Mouse (Mus musculus) hindbrain, embryonic 12.5 days (tissue): Measurements from ENCODE around the gene Prkcd. TPM values are rescaled to one million over a fixed set of nuclear protein-coding genes. Genes with fewer than 3 reads are reported as not detected.

ENCODE experiments used
- ATAC-seq: fragments of 200-750 bp; cut with Nextera tagmentation; 2 replicates; pipeline ENCODE4 v1.8.0; 2017; ENCODE audit warnings: moderate TSS enrichment; ENCODE audit not compliant: low FRiP score
- H3K27ac ChIP-seq: fragments of 300-500 bp; sonication (generic); 2 replicates; pipeline ENCODE4 v1.5.1; 2016; ENCODE audit warnings: mild to moderate bottlenecking
- H3K27me3 ChIP-seq: fragments of 300-500 bp; sonication (generic); 2 replicates; pipeline ENCODE4 v1.6.1; 2016; ENCODE audit warnings: mild to moderate bottlenecking
- H3K36me3 ChIP-seq: fragments of 300-500 bp; sonication (generic); 2 replicates; pipeline ENCODE4 v1.6.1; 2016; ENCODE audit warnings: mild to moderate bottlenecking
- H3K4me1 ChIP-seq: fragments of 300-500 bp; sonication (generic); 2 replicates; pipeline ENCODE4 v1.6.1; 2016
- H3K4me2 ChIP-seq: fragments of 300-500 bp; sonication (generic); replicated peaks from 2 replicates; pipeline ENCODE4 v1.6.1; 2016; ENCODE audit warnings: mild to moderate bottlenecking
- H3K4me3 ChIP-seq: fragments of 300-500 bp; sonication (generic); 2 replicates; pipeline ENCODE4 v1.5.1; 2016; ENCODE audit warnings: mild to moderate bottlenecking
- H3K9ac ChIP-seq: fragments of 300-500 bp; sonication (generic); 2 replicates; pipeline ENCODE4 v1.6.1; 2016; ENCODE audit warnings: mild to moderate bottlenecking, moderate library complexity
- H3K9me3 ChIP-seq: fragments of 300-500 bp; sonication (generic); replicated peaks from 2 replicates; pipeline ENCODE4 v1.6.1; 2016; ENCODE audit warnings: mild to moderate bottlenecking
- WGBS: fragments of 180-500 bp; shearing (Covaris S2); methylation state at CpG from one replicate; pipeline ENCODE4 v1.1.7; 2016; 5-methylcytosine and 5-hydroxymethylcytosine counted together
- polyA plus RNA-seq: library from polyadenylated mRNA; unstranded; fragments of >200 nt; fragmentation: Nextera tagmentation; extraction: Ambion mirVana; gene quantifications from 2 replicates; pipeline ENCODE4 v1.2.1, GENCODE M21; 2016

The Prkcd gene
- polyA plus RNA-seq, 1 experiment from 2014 or later: 44.2 TPM

DNA sequence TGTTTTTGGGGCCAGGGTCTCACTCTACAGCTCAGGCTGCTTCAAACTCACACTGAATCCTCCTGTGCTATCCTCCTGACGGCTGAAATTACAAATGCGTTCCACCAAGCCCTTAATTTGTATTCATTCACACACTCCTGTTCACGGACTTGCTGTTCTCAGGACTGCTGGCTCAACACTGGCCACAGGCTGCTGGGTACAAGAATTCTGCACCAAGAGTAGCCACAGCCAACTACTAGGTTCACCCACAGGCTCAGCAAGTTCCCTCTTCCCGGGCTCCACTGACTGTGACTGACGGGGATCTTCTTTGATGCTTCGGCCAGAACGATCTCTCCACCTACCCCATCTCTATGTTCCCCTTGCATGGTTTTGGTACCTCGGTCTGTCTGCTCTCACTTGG lies 23.7 kb upstream of the Prkcd start:
- Histone ChIP-seq H3K4me2 (no peak overlapping the region), H3K4me1 (peaks cover 6% of the 10 kb centered on the region), H3K4me3 (no peak overlapping the region), H3K27ac (no peak overlapping the region), H3K9ac (no peak overlapping the region), H3K9me3 (no peaks in the 10 kb centered on the region), H3K27me3 (no peaks in the 10 kb centered on the region), H3K36me3 (no peaks in the 10 kb centered on the region)
- ATAC-seq: no peak
- 78% methylated on average over 8 of the region's 8 CpGs for WGBS

DNA sequence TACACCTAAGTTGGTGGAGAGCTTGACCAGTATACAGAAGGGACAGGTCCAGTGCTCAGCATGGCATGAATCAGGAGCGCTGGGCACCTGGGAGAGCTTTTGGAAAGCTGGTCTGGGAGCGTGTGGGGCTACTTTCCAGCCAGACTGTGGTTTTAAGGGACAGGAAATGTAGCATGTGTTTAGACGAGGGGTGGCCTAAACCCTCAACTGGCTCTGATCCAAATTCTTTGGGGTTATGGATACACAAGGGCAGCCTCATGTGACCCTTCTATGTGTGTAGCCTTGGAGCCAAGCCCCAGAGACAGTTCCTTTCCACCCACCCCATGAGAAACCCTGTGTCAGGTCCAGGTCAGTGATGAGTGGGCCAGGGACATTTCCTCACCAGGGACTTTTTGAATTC lies 22.5 kb upstream of the Prkcd start:
- ATAC-seq: no peak
- no peaks in the 10 kb centered on the region for H3K9me3 ChIP-seq
- no peak overlapping the region for H3K9ac ChIP-seq
- H3K4me2 ChIP-seq: no peak overlapping the region
- H3K4me3 ChIP-seq: no peak overlapping the region
- H3K36me3 ChIP-seq: no peaks in the 10 kb centered on the region
- WGBS: 57% methylated on average over 3 of the region's 3 CpGs
- no peak overlapping the region for H3K27ac ChIP-seq
- H3K27me3 ChIP-seq: no peaks in the 10 kb centered on the region
- H3K4me1 ChIP-seq: peaks cover 5% of the 10 kb centered on the region; the same call in 1 of the 2 replicates

DNA sequence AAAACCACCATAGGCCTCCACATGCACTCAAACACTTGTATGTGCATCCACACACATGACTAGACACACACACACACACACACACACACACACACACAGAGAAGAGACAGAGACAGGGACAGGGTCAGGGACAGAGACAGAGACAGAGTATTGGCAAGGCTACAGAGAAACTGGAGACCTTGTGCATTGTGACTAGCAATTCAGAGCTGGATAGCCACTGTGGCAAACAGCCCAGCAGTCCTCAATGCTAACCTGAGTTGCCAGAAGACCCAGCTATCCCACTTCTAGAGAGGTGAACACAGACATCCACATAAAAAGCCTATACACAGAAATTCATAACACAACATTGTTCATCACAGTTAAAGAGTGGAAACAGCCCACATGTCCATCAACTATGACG lies 20.5 kb upstream of the Prkcd start:
- ATAC-seq: no peak

DNA sequence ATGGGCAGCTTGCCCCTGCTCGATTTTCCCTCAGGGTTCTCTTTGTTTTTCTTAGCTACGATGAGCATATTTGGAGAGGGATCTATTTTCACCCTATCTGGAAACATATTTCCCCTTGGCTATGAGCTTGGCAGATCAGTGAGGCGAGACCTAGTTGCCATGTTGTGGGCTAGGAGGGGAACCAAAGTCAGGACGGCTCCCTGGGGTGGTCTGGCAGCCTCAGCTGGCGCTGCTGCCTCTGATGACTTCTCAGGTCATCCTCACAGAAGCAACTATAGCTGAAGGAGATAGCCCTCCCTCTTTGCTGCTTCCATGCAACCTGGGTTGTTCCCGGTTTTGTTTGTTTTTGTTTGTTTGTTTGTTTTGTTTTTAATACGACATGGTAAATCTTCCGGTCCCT lies 19.1 kb upstream of the Prkcd start:
- Histone ChIP-seq H3K4me2 (no peak overlapping the region), H3K27ac (no peak overlapping the region), H3K4me1 (peaks cover 5% of the 10 kb centered on the region; the same call in 1 of the 2 replicates), H3K9ac (no peak overlapping the region), H3K9me3 (no peaks in the 10 kb centered on the region), H3K27me3 (no peaks in the 10 kb centered on the region), H3K36me3 (no peaks in the 10 kb centered on the region), H3K4me3 (no peak overlapping the region)
- WGBS: 65% methylated on average over 8 of the region's 8 CpGs
- ATAC-seq: no peak

More for the DNA sequence above, 20.5 kb upstream of the Prkcd start:
- Histone ChIP-seq H3K9ac (no peak overlapping the region), H3K27ac (no peak overlapping the region), H3K4me2 (no peak overlapping the region), H3K4me1 (peaks cover 5% of the 10 kb centered on the region; the same call in 1 of the 2 replicates), H3K36me3 (no peaks in the 10 kb centered on the region), H3K9me3 (no peaks in the 10 kb centered on the region), H3K4me3 (no peak overlapping the region), H3K27me3 (no peaks in the 10 kb centered on the region)
- WGBS: 80% methylated on average over 1 of the region's 1 CpGs

DNA sequence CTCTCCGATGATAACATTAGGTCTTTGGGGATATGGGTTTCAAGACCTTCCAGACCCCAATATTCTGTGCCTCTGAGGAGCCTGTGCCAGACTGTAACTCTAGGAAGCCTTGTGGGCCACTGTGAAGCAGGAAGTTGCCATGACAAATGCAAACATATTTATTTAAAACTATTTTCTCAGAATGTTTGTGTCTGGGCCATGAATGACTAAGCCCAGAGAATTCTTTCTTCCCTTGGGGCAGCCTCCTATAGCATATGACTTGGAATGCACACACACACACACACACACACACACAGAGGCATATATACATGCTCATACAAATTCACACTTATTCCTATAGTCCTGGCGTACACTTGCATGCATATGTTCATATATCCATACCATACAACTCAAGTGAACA lies 18.0 kb upstream of the Prkcd start:
- Histone ChIP-seq H3K9ac (no peak overlapping the region), H3K4me2 (no peak overlapping the region), H3K36me3 (no peaks in the 10 kb centered on the region), H3K9me3 (no peaks in the 10 kb centered on the region), H3K27me3 (no peaks in the 10 kb centered on the region), H3K4me1 (peaks cover 5% of the 10 kb centered on the region; the same call in 1 of the 2 replicates), H3K4me3 (no peak overlapping the region), H3K27ac (no peak overlapping the region)
- 85% methylated on average over 2 of the region's 2 CpGs for WGBS
- no peak for ATAC-seq

DNA sequence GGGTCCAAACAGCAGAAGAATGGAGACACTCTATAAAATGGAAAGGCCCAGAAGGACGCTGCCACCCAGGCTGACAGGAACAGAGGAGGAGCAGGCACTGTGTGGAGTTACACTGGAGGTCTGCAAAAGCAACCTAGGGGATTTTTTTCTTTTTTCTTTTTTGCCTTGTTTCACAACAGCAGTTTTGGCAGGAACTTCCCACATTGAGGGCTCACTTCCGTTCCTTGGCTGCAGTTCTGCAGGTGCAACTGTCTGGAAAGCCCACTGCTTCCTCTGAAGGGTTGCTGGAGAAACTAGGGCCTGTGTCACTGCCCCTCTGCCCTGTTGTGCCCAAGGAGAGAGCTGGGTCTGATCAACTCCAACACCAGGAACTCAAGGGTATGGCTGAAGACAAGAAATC lies 15.7 kb upstream of the Prkcd start:
- H3K27me3 ChIP-seq: no peaks in the 10 kb centered on the region
- no peak for ATAC-seq
- WGBS: 83% methylated on average over 2 of the region's 2 CpGs

DNA sequence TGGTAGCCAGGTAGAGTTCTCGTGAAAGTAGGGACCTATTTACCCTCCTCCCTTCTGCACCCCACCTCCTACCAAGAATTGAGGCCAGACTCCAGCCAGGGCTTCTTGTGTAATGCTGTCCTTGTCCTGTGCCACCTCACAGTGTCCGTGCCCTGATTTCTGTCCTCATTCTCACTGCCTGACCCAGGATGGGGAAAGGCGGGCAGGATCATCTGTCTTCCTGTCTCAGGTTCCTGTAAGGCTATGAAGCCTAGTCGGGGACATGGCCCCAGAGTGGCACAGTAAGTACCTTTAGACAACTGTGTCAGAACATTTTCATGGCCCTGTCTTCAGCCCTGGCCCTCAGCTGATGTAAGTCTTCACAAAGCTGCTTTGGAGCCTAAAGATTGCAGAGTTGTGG lies 12.7 kb upstream of the Prkcd start:
- Histone ChIP-seq H3K4me1 (peaks cover 3% of the 10 kb centered on the region; the same call in 1 of the 2 replicates), H3K36me3 (no peaks in the 10 kb centered on the region), H3K9me3 (no peaks in the 10 kb centered on the region), H3K9ac (no peak overlapping the region), H3K4me3 (no peak overlapping the region), H3K27me3 (no peaks in the 10 kb centered on the region), H3K4me2 (no peak overlapping the region), H3K27ac (no peak overlapping the region)
- ATAC-seq: no peak
- 77% methylated on average over 4 of the region's 4 CpGs for WGBS

More for the DNA sequence above, 15.7 kb upstream of the Prkcd start:
- Histone ChIP-seq H3K4me2 (no peak overlapping the region), H3K4me3 (no peak overlapping the region), H3K36me3 (no peaks in the 10 kb centered on the region), H3K9ac (no peak overlapping the region), H3K4me1 (peaks cover 5% of the 10 kb centered on the region; the same call in 1 of the 2 replicates), H3K27ac (no peak overlapping the region), H3K9me3 (no peaks in the 10 kb centered on the region)

DNA sequence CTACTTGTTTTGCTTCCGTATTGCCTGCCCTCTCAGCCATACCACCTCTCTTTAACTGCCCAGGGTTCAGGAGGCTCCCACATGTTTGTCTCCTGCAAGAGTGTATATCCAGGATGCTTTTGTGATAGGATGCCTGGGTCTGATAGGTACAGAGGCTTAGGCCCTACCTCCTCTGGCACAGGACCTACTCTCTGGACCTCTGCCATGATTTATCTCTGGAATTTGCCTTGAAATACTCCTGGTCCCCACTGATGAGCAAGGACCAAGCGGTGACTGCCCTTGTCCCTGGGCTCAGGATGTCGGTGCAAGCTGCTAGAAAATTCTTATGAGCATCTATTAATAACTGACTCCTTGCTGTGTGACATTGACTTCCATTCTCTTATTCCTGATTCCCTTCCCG lies 12.0 kb upstream of the Prkcd start:
- no peaks in the 10 kb centered on the region for H3K9me3 ChIP-seq
- H3K4me1 ChIP-seq: peaks cover 3% of the 10 kb centered on the region; the same call in 1 of the 2 replicates
- no peaks in the 10 kb centered on the region for H3K27me3 ChIP-seq
- no peak overlapping the region for H3K4me3 ChIP-seq
- ATAC-seq: no peak
- no peaks in the 10 kb centered on the region for H3K36me3 ChIP-seq
- H3K4me2 ChIP-seq: no peak overlapping the region
- WGBS: 86% methylated on average over 4 of the region's 4 CpGs
- H3K9ac ChIP-seq: no peak overlapping the region
- H3K27ac ChIP-seq: no peak overlapping the region

DNA sequence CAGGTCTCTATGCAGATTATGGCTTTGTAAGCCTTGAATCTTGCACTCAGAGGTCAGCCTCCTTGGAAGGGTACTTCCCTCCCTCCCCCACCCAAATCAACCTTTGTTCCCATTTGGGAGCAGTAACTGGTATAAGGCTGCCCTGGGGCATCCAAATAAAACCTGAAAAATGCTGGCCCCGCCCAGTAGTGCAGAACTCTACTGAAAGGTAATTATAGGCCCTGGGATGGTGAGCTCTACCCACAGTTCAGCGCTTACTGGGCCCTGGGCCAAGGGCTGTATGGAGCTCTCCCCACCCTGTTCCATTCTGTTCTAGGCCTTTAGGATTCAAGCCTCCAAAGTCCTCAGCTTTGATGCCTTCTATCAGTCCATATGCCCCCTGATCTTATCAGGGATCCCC lies 11.1 kb upstream of the Prkcd start:
- Histone ChIP-seq H3K9ac (no peak overlapping the region), H3K4me3 (no peak overlapping the region), H3K36me3 (no peaks in the 10 kb centered on the region), H3K4me1 (peaks cover 3% of the 10 kb centered on the region; the same call in 1 of the 2 replicates), H3K4me2 (no peak overlapping the region), H3K27me3 (no peaks in the 10 kb centered on the region), H3K27ac (no peak overlapping the region), H3K9me3 (no peaks in the 10 kb centered on the region)
- WGBS: 89% methylated on average over 2 of the region's 2 CpGs
- ATAC-seq: no peak

DNA sequence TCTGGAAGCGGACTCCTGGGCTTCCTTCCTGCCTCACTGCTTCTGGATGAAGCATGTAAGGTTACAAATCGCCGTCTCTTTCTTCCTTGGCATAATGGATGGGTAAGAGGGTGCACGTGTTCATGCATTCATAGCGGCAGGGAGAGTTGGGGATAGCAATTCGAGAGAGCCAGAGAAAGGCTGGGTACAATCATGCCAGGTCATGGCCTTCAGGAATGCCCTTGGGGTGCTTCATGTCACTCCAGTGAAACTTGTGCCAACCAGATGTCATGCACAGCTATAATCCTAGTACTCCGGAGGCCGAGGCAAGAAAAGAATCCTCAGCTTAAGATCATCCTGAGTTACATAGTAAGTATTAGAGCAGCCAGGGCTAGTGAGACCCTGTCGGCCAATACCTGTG lies 10.5 kb upstream of the Prkcd start:
- H3K27me3 ChIP-seq: no peaks in the 10 kb centered on the region
- no peak overlapping the region for H3K4me2 ChIP-seq
- no peak overlapping the region for H3K27ac ChIP-seq
- WGBS: 88% methylated on average over 9 of the region's 9 CpGs
- ATAC-seq: no peak
- H3K9me3 ChIP-seq: no peaks in the 10 kb centered on the region
- no peak overlapping the region for H3K4me3 ChIP-seq
- no peak overlapping the region for H3K9ac ChIP-seq
- H3K36me3 ChIP-seq: no peaks in the 10 kb centered on the region
- peaks cover 3% of the 10 kb centered on the region; the same call in 1 of the 2 replicates for H3K4me1 ChIP-seq

DNA sequence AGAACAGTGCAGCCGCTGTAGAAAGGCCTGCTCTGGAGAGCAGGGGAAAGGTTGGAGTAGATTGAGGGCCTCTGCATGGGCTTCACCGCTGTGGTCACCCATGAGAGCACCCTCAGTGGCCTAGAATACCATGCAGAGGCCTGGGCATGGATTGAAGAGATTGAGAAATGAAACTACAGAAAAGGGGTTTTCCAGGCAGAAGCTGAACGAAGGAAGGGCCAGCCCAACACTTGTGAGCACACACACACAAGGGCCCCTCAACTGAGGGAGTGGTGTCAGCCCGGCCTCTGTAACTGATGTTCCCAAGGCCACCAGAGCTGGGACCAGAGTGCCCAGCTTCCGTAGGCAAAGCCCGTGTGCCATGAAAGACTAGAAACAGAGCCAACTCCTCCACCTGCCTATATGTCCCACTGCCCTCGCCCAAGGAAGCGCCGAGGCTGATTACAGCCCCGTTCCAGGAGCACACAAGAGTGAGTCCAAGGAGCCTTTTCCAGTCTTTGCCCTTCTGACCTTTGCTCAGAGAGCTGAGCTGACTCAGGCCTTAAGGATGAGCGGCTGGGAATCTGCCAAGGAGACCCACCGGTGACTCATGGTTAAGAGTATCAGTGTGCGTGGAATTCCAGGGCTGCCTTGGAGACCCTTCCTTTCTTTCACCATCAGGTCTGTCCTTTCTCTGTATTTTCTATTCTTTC lies 9.4 kb upstream of the Prkcd start:
- ATAC-seq: no peak
- no peaks in the 10 kb centered on the region for H3K27me3 ChIP-seq
- H3K36me3 ChIP-seq: no peaks in the 10 kb centered on the region
- no peak overlapping the region for H3K27ac ChIP-seq
- H3K4me1 ChIP-seq: peaks cover 3% of the 10 kb centered on the region; the same call in 1 of the 2 replicates
- H3K9ac ChIP-seq: no peak overlapping the region
- no peak overlapping the region for H3K4me2 ChIP-seq
- no peaks in the 10 kb centered on the region for H3K9me3 ChIP-seq
- WGBS: 82% methylated on average over 13 of the region's 13 CpGs
- no peak overlapping the region for H3K4me3 ChIP-seq

DNA sequence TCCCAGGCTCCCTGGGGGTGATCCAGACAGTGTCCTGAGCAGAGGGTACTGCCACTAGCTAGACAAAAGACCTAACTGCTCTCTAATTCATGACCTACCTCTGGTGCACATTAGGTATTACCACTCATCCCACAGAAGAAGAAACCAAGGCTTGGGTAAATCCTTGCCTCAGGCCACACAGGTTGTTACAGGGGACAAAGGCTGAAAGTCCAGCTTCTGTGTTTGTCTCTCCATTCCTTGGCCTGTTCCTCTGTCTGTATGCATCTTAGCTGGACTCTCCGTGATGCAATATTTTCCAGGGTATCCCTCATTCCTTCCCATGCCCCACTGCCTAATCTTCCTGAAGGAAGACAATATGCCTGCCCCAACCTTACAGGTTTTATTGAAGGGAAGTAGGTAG lies 8.4 kb upstream of the Prkcd start:
- no peak overlapping the region for H3K27ac ChIP-seq
- WGBS: 87% methylated on average over 1 of the region's 1 CpGs
- H3K4me2 ChIP-seq: no peak overlapping the region
- H3K9me3 ChIP-seq: no peaks in the 10 kb centered on the region
- H3K9ac ChIP-seq: no peak overlapping the region; the same call in 1 of the 2 replicates
- peaks cover 3% of the 10 kb centered on the region; the same call in 1 of the 2 replicates for H3K4me1 ChIP-seq
- H3K36me3 ChIP-seq: no peaks in the 10 kb centered on the region
- H3K27me3 ChIP-seq: no peaks in the 10 kb centered on the region
- no peak for ATAC-seq
- no peak overlapping the region for H3K4me3 ChIP-seq

DNA sequence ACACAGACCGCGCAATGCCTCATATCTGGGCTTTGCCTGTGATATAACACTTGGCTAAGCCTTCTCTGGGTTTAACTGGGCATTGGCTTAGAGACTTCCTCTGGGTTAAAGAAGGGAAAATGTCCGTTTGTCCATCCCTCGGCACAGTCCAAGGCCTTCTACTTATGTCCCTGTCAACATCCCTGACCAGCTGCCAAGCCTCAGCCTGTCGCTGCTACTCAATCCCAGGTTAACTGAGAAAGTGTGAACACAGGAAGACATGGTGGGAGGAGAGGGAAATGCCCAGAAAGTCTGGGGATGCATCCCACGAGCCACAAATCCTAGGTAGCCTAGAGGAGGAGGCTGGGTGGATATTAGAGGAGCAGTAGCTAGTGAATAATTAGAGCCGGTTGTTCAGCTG lies 7.7 kb upstream of the Prkcd start:
- no peak overlapping the region for H3K9ac ChIP-seq
- no peak overlapping the region for H3K4me2 ChIP-seq
- ATAC-seq: no peak
- no peaks in the 10 kb centered on the region for H3K9me3 ChIP-seq
- no peaks in the 10 kb centered on the region for H3K27me3 ChIP-seq
- no peaks in the 10 kb centered on the region for H3K36me3 ChIP-seq
- WGBS: 79% methylated on average over 7 of the region's 7 CpGs
- H3K27ac ChIP-seq: no peak overlapping the region
- H3K4me1 ChIP-seq: peaks cover 3% of the 10 kb centered on the region; the same call in 1 of the 2 replicates
- no peak overlapping the region for H3K4me3 ChIP-seq
